In genomic region chr5:113735023-113735344, GRCm38 (mm10) we compare ENCODE assay signal across 9 mouse cellular contexts. TPM values are rescaled to one million over a fixed set of nuclear protein-coding genes. Genes with fewer than 3 reads are reported as not detected.
DNase-seq lines count a peak whose midpoint lies in the region; ATAC-seq and TF ChIP-seq lines count a peak whose summit lies in the region.
"Had no signal": no experiment of that assay in that cellular context is flagged by ENCODE, and none has a peak within 500 bp of the region (broad histone marks: within the 10 kb centered on the region; RNA-seq: fewer than 3 reads in every experiment).

No protein-coding gene starts in this region.

- TF ChIP-seq CTCF in heart, postnatal 0 days (IDR thresholded peaks at IDR 0.05; ENCODE audit: low read depth), result no peak
- no peak for TF ChIP-seq CTCF in hindbrain, postnatal 0 days (IDR thresholded peaks at IDR 0.05; ENCODE audit: low read depth)

- H3K9ac ChIP-seq in heart, postnatal 0 days (replicated peaks; ENCODE audit: low read depth, low read length), result peak overlapping the region; percentile 53
- peak overlapping the region; percentile 70; the same call in 1 of the 2 replicates for H3K9ac ChIP-seq in hindbrain, postnatal 0 days (replicated peaks; ENCODE audit: low read length)
- H3K9ac ChIP-seq in midbrain, embryonic 12.5 days (replicated peaks), result peak overlapping the region; percentile 72

- H3K27me3 ChIP-seq in heart, postnatal 0 days (ENCODE audit: control insufficient read depth, insufficient read depth, low read length), result no peaks in the 10 kb centered on the region
- no peaks in the 10 kb centered on the region for H3K27me3 ChIP-seq in hindbrain, postnatal 0 days (ENCODE audit: insufficient read depth, low read length)
- H3K27me3 ChIP-seq in midbrain, embryonic 12.5 days, result 0 out of 2 replicates have a peak, but pooled peaks cover 3% of the 10 kb centered on the region
- H3K27me3 ChIP-seq: Patski had no signal

- peak overlapping the region; percentile 93 for H3K27ac ChIP-seq in heart, postnatal 0 days (ENCODE audit: low read depth)
- H3K27ac ChIP-seq in brown adipose tissue, adult 24 weeks (replicated peaks; ENCODE audit: low read depth, low read length), result peak overlapping the region; percentile 70; the same call in 1 of the 2 replicates
- peak overlapping the region; percentile 97 for H3K27ac ChIP-seq in hindbrain, postnatal 0 days
- peak overlapping the region; percentile 96 for H3K27ac ChIP-seq in midbrain, embryonic 12.5 days (replicated peaks)

- peak overlapping the region; percentile 70 for H3K4me2 ChIP-seq in heart, postnatal 0 days (ENCODE audit: low read depth, low read length)
- peak overlapping the region; percentile 92 for H3K4me2 ChIP-seq in hindbrain, postnatal 0 days (ENCODE audit: low read depth, low read length)
- peak overlapping the region; percentile 89 for H3K4me2 ChIP-seq in midbrain, embryonic 12.5 days (replicated peaks)

- 36% methylated on average over 7 of the region's 7 CpGs for WGBS in heart, postnatal 0 days
- 25% methylated on average over 7 of the region's 7 CpGs for WGBS in hindbrain, postnatal 0 days
- WGBS in midbrain, embryonic 12.5 days, result 18% methylated on average over 7 of the region's 7 CpGs

- no peak for DNase-seq in heart, postnatal 0 days (ENCODE audit: low spot score)
- no peak for DNase-seq in heart, adult 11 months
- DNase-seq in hindbrain, postnatal 0 days (ENCODE audit: low spot score), result no peak
- DNase-seq in right cerebral cortex, postnatal 10 days (ENCODE audit: low spot score in 2 of 2), result no peak
- DNase-seq in adrenal gland, adult 2 months, result no peak

- ATAC-seq in heart, postnatal 0 days (ENCODE audit: insufficient read depth, low read depth), result no peak
- no peak; the same call in 1 of the 2 replicates for ATAC-seq in hindbrain, postnatal 0 days
- peak; percentile 57; the same call in 1 of the 2 replicates for ATAC-seq in midbrain, embryonic 12.5 days (ENCODE audit: low FRiP score, low read depth)
- ATAC-seq in activated CD4-positive, CD25-positive, alpha-beta regulatory T cell, adult 4 months, result no peak

- peaks cover 12% of the 10 kb centered on the region for H3K4me1 ChIP-seq in heart, postnatal 0 days (ENCODE audit: control insufficient read depth, insufficient read depth)
- H3K4me1 ChIP-seq in brown adipose tissue, adult 24 weeks (ENCODE audit: control insufficient read depth, insufficient read depth, insufficient read length, low read length), result peaks cover 6% of the 10 kb centered on the region; the same call in 1 of the 2 replicates
- H3K4me1 ChIP-seq in hindbrain, postnatal 0 days (ENCODE audit: insufficient read depth, low read length), result no peaks in the 10 kb centered on the region
- peaks cover 24% of the 10 kb centered on the region for H3K4me1 ChIP-seq in midbrain, embryonic 12.5 days

- peak overlapping the region; percentile 86 for H3K4me3 ChIP-seq in heart, postnatal 0 days (ENCODE audit: low read depth, low read length)
- H3K4me3 ChIP-seq in brown adipose tissue, adult 24 weeks (ENCODE audit: insufficient read depth, low read depth, low read length), result peak overlapping the region; percentile 64
- H3K4me3 ChIP-seq in hindbrain, postnatal 0 days (ENCODE audit: low read length), result peak overlapping the region; percentile 51
- peak overlapping the region; percentile 68 for H3K4me3 ChIP-seq in midbrain, embryonic 12.5 days

- TF ChIP-seq EP300 in heart, postnatal 0 days (IDR thresholded peaks at IDR 0.05; ENCODE audit: low read depth), result no peak

- peaks cover 23% of the 10 kb centered on the region for H3K36me3 ChIP-seq in heart, postnatal 0 days (replicated peaks; ENCODE audit: control insufficient read depth, insufficient read depth, low read length)
- peaks cover 20% of the 10 kb centered on the region; the same call in 1 of the 2 replicates for H3K36me3 ChIP-seq in hindbrain, postnatal 0 days (ENCODE audit: insufficient read depth, low read length)
- H3K36me3 ChIP-seq in midbrain, embryonic 12.5 days, result peaks cover 19% of the 10 kb centered on the region

- H3K9me3 ChIP-seq in heart, postnatal 0 days (replicated peaks; ENCODE audit: control insufficient read depth, low read length), result no peaks in the 10 kb centered on the region
- no peaks in the 10 kb centered on the region for H3K9me3 ChIP-seq in hindbrain, postnatal 0 days (ENCODE audit: low read length)
- H3K9me3 ChIP-seq in midbrain, embryonic 12.5 days, result no peaks in the 10 kb centered on the region

RNA-seq across cellular contexts. Expression of gene Ficd, which starts 0.6 kb away (rescaled TPM):
- total RNA-seq in heart, postnatal 0 days (2014; rRNA removed; ENCODE audit: low replicate concordance), result 5.5 and 7.1 TPM in 2 replicates
- polyA plus RNA-seq in heart, postnatal 0 days (2015; fragmentation: Nextera tagmentation; extraction: Ambion mirVana), result 4.1 and 5.3 TPM in 2 replicates
- polyA plus RNA-seq in brown adipose tissue, adult 24 weeks (2012; ENCODE audit: insufficient read depth, insufficient read length, missing spikeins), result 4.2 and 4.4 TPM in 2 replicates
- 11.7 and 12.0 TPM in 2 replicates for total RNA-seq in hindbrain, postnatal 0 days (2014; rRNA removed)
- 8.6 and 8.7 TPM in 2 replicates for polyA plus RNA-seq in hindbrain, postnatal 0 days (2015; fragmentation: Nextera tagmentation; extraction: Ambion mirVana)
- polyA plus RNA-seq in midbrain, embryonic 12.5 days (2016; fragmentation: Nextera tagmentation; extraction: Ambion mirVana), result 6.5 and 6.9 TPM in 2 replicates
- 10 to 100 TPM; 10.5 to 19.5 TPM for total RNA-seq in adrenal gland, adult 2 months (2021)
- polyA plus RNA-seq in adrenal gland, adult 2 months (2012; rRNA removed), result 11.8 and 12.3 TPM in 2 replicates
- 1 to 10 TPM; 3.3 to 5.2 TPM for polyA plus RNA-seq in activated CD4-positive, CD25-positive, alpha-beta regulatory T cell, adult 4 months (2017; shearing (Covaris generic))

RNA-seq across cellular contexts. Expression of gene 1700069L16Rik, which starts 10.4 kb away (rescaled TPM):
- not detected in 2 replicates for total RNA-seq in heart, postnatal 0 days (2014; rRNA removed; ENCODE audit: low replicate concordance)
- polyA plus RNA-seq in heart, postnatal 0 days (2015; fragmentation: Nextera tagmentation; extraction: Ambion mirVana), result not detected in 2 replicates
- not detected in 2 replicates for polyA plus RNA-seq in brown adipose tissue, adult 24 weeks (2012; ENCODE audit: insufficient read depth, insufficient read length, missing spikeins)
- total RNA-seq in hindbrain, postnatal 0 days (2014; rRNA removed), result not detected in 2 replicates
- not detected in 2 replicates for polyA plus RNA-seq in hindbrain, postnatal 0 days (2015; fragmentation: Nextera tagmentation; extraction: Ambion mirVana)
- not detected in 2 replicates for polyA plus RNA-seq in midbrain, embryonic 12.5 days (2016; fragmentation: Nextera tagmentation; extraction: Ambion mirVana)
- total RNA-seq in adrenal gland, adult 2 months (2021), result not detected
- polyA plus RNA-seq in adrenal gland, adult 2 months (2012; rRNA removed), result not detected in 2 replicates
- not detected for polyA plus RNA-seq in activated CD4-positive, CD25-positive, alpha-beta regulatory T cell, adult 4 months (2017; shearing (Covaris generic))
- polyA plus RNA-seq: Patski had no signal

RNA-seq across cellular contexts. Expression of gene Sart3, which starts 37.3 kb away (rescaled TPM):
- 15.8 and 22.3 TPM in 2 replicates for total RNA-seq in heart, postnatal 0 days (2014; rRNA removed; ENCODE audit: low replicate concordance)
- 11.9 and 12.8 TPM in 2 replicates for polyA plus RNA-seq in heart, postnatal 0 days (2015; fragmentation: Nextera tagmentation; extraction: Ambion mirVana)
- polyA plus RNA-seq in brown adipose tissue, adult 24 weeks (2012; ENCODE audit: insufficient read depth, insufficient read length, missing spikeins), result 5.9 and 11.4 TPM in 2 replicates
- total RNA-seq in hindbrain, postnatal 0 days (2014; rRNA removed), result 34.7 and 45.6 TPM in 2 replicates
- polyA plus RNA-seq in hindbrain, postnatal 0 days (2015; fragmentation: Nextera tagmentation; extraction: Ambion mirVana), result 24.8 and 26.4 TPM in 2 replicates
- 80.7 and 81.6 TPM in 2 replicates for polyA plus RNA-seq in midbrain, embryonic 12.5 days (2016; fragmentation: Nextera tagmentation; extraction: Ambion mirVana)
- total RNA-seq in adrenal gland, adult 2 months (2021), result 10 to 100 TPM; 26.3 to 29.8 TPM
- 12.7 and 16.2 TPM in 2 replicates for polyA plus RNA-seq in adrenal gland, adult 2 months (2012; rRNA removed)
- 10 to 100 TPM in 1 of 2 experiments, 1 to 10 TPM in 1; 8.0 to 18.9 TPM for polyA plus RNA-seq in activated CD4-positive, CD25-positive, alpha-beta regulatory T cell, adult 4 months (2017; shearing (Covaris generic))

RNA-seq across cellular contexts. Expression of gene Iscu, which starts 37.6 kb away (rescaled TPM):
- total RNA-seq in heart, postnatal 0 days (2014; rRNA removed; ENCODE audit: low replicate concordance), result 116 and 149 TPM in 2 replicates
- polyA plus RNA-seq in heart, postnatal 0 days (2015; fragmentation: Nextera tagmentation; extraction: Ambion mirVana), result 210 and 215 TPM in 2 replicates
- 426 and 447 TPM in 2 replicates for polyA plus RNA-seq in brown adipose tissue, adult 24 weeks (2012; ENCODE audit: insufficient read depth, insufficient read length, missing spikeins)
- 53.5 and 77.9 TPM in 2 replicates for total RNA-seq in hindbrain, postnatal 0 days (2014; rRNA removed)
- polyA plus RNA-seq in hindbrain, postnatal 0 days (2015; fragmentation: Nextera tagmentation; extraction: Ambion mirVana), result 111 and 122 TPM in 2 replicates
- 113 and 117 TPM in 2 replicates for polyA plus RNA-seq in midbrain, embryonic 12.5 days (2016; fragmentation: Nextera tagmentation; extraction: Ambion mirVana)
- 100 to 1,000 TPM; 657 to 936 TPM for total RNA-seq in adrenal gland, adult 2 months (2021)
- polyA plus RNA-seq in adrenal gland, adult 2 months (2012; rRNA removed), result 305 and 399 TPM in 2 replicates
- 10 to 100 TPM; 23.8 to 24.5 TPM for polyA plus RNA-seq in activated CD4-positive, CD25-positive, alpha-beta regulatory T cell, adult 4 months (2017; shearing (Covaris generic))
